Mouse (Mus musculus) heart, embryonic 16.5 days (tissue): Measurements from ENCODE around the gene Ddost. TPM values are rescaled to one million over a fixed set of nuclear protein-coding genes. Genes with fewer than 3 reads are reported as not detected.

ENCODE experiments used
- ATAC-seq: fragments of 200-750 bp; cut with Nextera tagmentation; replicated peaks from 2 replicates; pipeline ENCODE4 v1.8.0; 2017; ENCODE audit warnings: moderate number of reproducible peaks; ENCODE audit not compliant: insufficient read depth, low FRiP score; ENCODE audit errors: extremely low read depth
- H3K27ac ChIP-seq: fragments of 300-500 bp; sonication (generic); 2 replicates; pipeline ENCODE4 v1.5.1; 2014; ENCODE audit warnings: mild to moderate bottlenecking, low read length, control low read depth, moderate library complexity
- H3K27me3 ChIP-seq: fragments of 300-500 bp; sonication (generic); 2 replicates; pipeline ENCODE4 v1.6.1; 2014; ENCODE audit warnings: low read length, mixed read lengths; ENCODE audit not compliant: control insufficient read depth, insufficient read depth
- H3K36me3 ChIP-seq: fragments of 300-500 bp; sonication (generic); 2 replicates; pipeline ENCODE4 v1.6.1; 2014; ENCODE audit not compliant: control insufficient read depth, insufficient read depth
- H3K4me1 ChIP-seq: fragments of 300-500 bp; sonication (generic); 2 replicates; pipeline ENCODE4 v1.6.1; 2014; ENCODE audit warnings: low read length, mixed read lengths; ENCODE audit not compliant: control insufficient read depth, insufficient read depth
- H3K4me2 ChIP-seq: fragments of 300-500 bp; sonication (generic); 2 replicates; pipeline ENCODE4 v1.6.1; 2014; ENCODE audit warnings: low read depth, mild to moderate bottlenecking, control low read depth, low read length
- H3K4me3 ChIP-seq: fragments of 300-500 bp; sonication (generic); 2 replicates; pipeline ENCODE4 v1.5.1; 2014; ENCODE audit warnings: mild to moderate bottlenecking, control low read depth, low read length
- H3K9ac ChIP-seq: fragments of 300-500 bp; sonication (generic); 2 replicates; pipeline ENCODE4 v1.6.1; 2014; ENCODE audit warnings: low read length, control low read depth
- H3K9me3 ChIP-seq: fragments of 300-500 bp; sonication (generic); replicated peaks from 2 replicates; pipeline ENCODE4 v1.6.1; 2016; ENCODE audit warnings: low read length; ENCODE audit not compliant: control insufficient read depth
- WGBS: fragments of 180-500 bp; shearing (Covaris S2); extraction: QIAGEN DNeasy Blood & Tissue Kit; methylation state at CpG from one replicate; pipeline ENCODE4 v1.1.7; 2014; 5-methylcytosine and 5-hydroxymethylcytosine counted together
- polyA plus RNA-seq: library from polyadenylated mRNA; unstranded; fragments of >200 nt; fragmentation: Nextera tagmentation; extraction: Ambion mirVana; gene quantifications from 2 replicates; pipeline ENCODE4 v1.2.1, GENCODE M21; 2015

Ddost gene
- polyA plus RNA-seq, 1 experiment from 2014 or later, result 247 TPM

DNA sequence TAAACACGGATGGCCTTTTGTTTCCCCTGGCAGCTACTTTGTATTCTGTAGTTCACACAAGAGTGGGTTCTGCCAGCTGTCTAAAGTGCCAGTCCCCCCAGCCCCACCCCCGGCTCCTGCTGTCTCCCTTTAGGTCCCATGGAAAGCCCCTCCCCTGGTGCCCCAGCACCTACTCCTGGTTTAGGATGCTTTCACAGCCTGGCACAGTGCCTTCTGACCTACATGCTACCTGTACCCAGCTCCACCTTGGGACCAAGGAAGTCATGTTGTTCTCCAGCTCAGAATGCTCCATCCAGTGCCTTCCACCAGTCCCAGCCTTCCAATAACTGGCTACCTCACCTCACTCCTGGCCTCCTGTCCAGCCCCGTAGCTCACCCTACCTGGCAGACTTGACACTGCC lies 2.5 kb downstream of the Ddost start:
- no peak overlapping the region for H3K27ac ChIP-seq
- no peaks in the 10 kb centered on the region for H3K9me3 ChIP-seq
- H3K4me3 ChIP-seq, result no peak overlapping the region
- H3K4me1 ChIP-seq, result peaks cover 12% of the 10 kb centered on the region
- H3K36me3 ChIP-seq, result peaks cover 29% of the 10 kb centered on the region
- WGBS, result 91% methylated on average over 3 of the region's 3 CpGs
- H3K4me2 ChIP-seq, result no peak overlapping the region
- no peak overlapping the region for H3K9ac ChIP-seq
- ATAC-seq, result no peak
- H3K27me3 ChIP-seq, result no peaks in the 10 kb centered on the region

DNA sequence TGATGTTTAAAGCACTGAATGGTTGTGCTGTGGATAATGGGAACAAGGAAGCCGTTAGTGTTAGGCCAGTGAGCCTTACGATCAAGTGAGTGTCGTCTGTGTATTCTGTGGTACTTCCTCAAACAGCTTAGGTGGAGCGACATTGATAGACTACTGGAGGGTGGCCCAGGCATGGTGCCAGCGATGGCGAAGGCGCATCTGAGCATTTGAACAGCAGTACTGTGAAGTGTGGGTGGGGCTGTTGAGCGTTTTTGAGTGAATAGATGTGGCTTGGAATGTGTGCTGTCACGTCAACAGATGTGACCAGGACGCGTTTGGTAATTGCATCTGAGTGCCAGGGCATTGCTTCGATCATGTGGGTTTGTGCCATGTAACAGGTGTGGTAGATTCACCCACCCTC lies 3.2 kb downstream of the Ddost start:
- WGBS, result 84% methylated on average over 12 of the region's 12 CpGs

DNA sequence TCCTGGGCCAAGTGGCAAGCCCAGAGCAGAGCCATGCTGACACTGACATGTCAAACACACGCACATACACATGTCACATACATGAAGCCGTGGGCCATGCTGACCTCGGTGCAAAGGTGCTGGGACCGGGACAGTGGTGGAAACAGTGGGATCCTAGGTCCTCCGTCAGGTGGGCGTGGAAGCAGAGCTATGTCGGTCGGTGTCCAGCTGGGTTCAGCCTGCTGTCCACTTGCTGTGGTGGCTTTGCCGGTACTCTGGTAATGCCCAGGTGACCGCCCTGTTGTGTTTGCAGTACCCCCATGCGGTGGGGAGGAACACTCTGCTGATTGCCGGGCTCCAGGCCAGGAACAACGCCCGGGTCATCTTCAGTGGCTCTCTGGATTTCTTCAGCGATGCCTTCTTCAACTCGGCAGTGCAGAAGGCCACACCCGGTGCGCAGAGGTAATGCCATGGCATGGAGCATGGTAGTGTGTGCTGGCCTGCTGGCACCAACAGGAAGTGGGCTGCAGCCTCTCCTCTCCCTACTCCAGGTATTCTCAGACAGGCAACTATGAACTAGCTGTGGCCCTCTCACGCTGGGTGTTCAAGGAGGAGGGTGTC lies 5.9 kb downstream of the Ddost start:
- Histone ChIP-seq H3K9ac (no peak overlapping the region), H3K4me2 (no peak overlapping the region), H3K36me3 (peaks cover 52% of the 10 kb centered on the region), H3K4me1 (peaks cover 6% of the 10 kb centered on the region), H3K4me3 (no peak overlapping the region), H3K27ac (no peak overlapping the region), H3K27me3 (no peaks in the 10 kb centered on the region), H3K9me3 (no peaks in the 10 kb centered on the region)
- 91% methylated on average over 19 of the region's 19 CpGs for WGBS
- no peak for ATAC-seq

More for the DNA sequence above, 3.2 kb downstream of the Ddost start:
- no peak overlapping the region for H3K4me3 ChIP-seq
- H3K4me2 ChIP-seq, result no peak overlapping the region
- H3K27me3 ChIP-seq, result no peaks in the 10 kb centered on the region
- no peak overlapping the region for H3K9ac ChIP-seq
- no peak overlapping the region for H3K27ac ChIP-seq
- no peak for ATAC-seq
- no peaks in the 10 kb centered on the region for H3K9me3 ChIP-seq
- H3K36me3 ChIP-seq, result peaks cover 35% of the 10 kb centered on the region
- H3K4me1 ChIP-seq, result peaks cover 12% of the 10 kb centered on the region

DNA sequence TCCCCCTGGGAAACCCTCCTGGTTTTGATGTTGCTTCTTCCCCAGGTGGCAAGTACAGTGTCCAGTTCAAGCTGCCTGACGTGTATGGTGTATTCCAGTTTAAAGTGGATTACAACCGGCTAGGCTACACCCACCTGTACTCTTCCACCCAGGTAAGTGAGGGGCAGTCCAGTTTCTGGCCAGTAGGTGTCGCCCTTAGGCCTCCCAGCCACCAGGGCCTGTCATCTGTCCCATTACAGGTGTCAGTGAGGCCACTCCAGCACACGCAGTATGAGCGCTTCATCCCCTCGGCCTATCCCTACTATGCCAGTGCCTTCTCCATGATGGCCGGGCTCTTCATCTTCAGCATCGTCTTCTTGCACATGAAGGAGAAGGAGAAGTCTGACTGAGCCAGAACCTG lies 7.1 kb downstream of the Ddost start:
- H3K9ac ChIP-seq, result no peak overlapping the region
- H3K36me3 ChIP-seq, result peaks cover 56% of the 10 kb centered on the region
- no peak overlapping the region for H3K4me3 ChIP-seq
- H3K27ac ChIP-seq, result no peak overlapping the region
- WGBS, result 54% methylated on average over 8 of the region's 8 CpGs
- H3K4me2 ChIP-seq, result no peak overlapping the region
- peak; percentile 33; the same call in 1 of the 2 replicates for ATAC-seq
- no peaks in the 10 kb centered on the region for H3K4me1 ChIP-seq
- 0 out of 2 replicates have a peak, but pooled peaks cover 3% of the 10 kb centered on the region for H3K9me3 ChIP-seq
- no peaks in the 10 kb centered on the region for H3K27me3 ChIP-seq

DNA sequence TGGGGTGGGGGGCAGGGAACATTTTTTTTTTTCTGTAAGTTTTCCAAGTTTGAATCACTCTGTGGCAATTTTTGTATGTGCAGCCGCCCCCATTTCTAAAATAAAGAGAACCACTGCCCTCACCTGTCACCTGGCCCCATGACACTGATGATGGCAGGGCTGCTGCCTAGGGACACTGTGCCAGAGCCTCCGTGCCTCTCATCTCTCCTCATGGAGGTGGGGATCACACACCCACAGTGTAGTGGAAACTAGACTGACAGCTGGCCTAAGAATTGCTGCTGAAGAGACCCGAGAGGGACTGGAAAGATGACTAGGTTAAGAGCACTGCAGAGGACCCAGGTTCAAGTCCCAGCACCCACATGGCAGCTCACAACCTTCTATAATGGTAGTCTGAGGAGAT lies 7.6 kb downstream of the Ddost start:
- no peaks in the 10 kb centered on the region for H3K4me1 ChIP-seq
- 93% methylated on average over 3 of the region's 3 CpGs for WGBS
- no peak overlapping the region for H3K27ac ChIP-seq
- H3K36me3 ChIP-seq, result peaks cover 61% of the 10 kb centered on the region
- H3K4me2 ChIP-seq, result no peak overlapping the region
- 0 out of 2 replicates have a peak, but pooled peaks cover 4% of the 10 kb centered on the region for H3K9me3 ChIP-seq
- ATAC-seq, result no peak
- H3K4me3 ChIP-seq, result no peak overlapping the region
- H3K9ac ChIP-seq, result no peak overlapping the region
- H3K27me3 ChIP-seq, result no peaks in the 10 kb centered on the region

DNA sequence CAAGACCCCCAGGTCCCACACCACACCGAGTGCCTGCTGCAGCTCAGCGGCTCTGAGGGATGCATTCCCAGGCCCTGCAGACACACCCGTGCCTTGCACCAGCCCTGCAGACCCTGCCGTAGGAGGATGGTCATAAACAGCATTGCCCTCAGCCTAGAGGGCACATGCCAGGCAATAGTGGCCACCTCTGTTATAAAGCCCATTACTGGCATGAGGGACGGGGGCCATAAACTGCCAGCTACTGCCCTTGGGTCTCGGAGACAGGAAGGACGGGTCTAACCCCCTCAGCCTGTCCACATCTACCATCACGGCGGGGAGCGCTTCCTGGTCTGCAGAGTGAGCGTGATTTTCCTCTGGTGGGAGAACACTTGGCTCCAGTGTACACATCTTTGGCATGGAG lies 8.5 kb downstream of the Ddost start:
- no peaks in the 10 kb centered on the region for H3K4me1 ChIP-seq
- ATAC-seq, result no peak
- no peak overlapping the region for H3K27ac ChIP-seq
- no peak overlapping the region for H3K4me2 ChIP-seq
- WGBS, result 90% methylated on average over 11 of the region's 11 CpGs
- peaks cover 62% of the 10 kb centered on the region for H3K36me3 ChIP-seq
- no peak overlapping the region for H3K9ac ChIP-seq
- no peaks in the 10 kb centered on the region for H3K27me3 ChIP-seq
- no peak overlapping the region for H3K4me3 ChIP-seq
- H3K9me3 ChIP-seq, result 0 out of 2 replicates have a peak, but pooled peaks cover 4% of the 10 kb centered on the region

DNA sequence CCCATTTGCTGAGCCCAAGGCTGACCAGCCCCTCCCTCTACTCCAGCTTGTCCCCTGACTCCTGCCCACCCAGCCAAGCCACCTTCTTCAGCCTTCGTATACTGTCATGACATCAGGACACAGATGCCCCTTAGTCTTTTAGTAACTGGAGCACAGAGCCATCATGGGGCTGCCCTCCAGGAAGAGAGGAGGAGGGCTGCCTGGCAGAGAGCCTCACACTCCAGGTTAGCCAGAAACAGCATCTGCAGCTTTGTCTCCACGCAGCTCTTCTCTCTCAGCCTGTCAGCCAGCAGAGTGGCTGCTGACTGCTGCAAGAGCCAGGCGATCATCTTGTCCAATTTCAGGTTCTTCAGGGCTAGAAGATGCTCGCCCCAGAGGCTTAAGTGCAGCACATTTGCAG lies 9.3 kb downstream of the Ddost start:
- H3K4me1 ChIP-seq, result no peaks in the 10 kb centered on the region
- no peaks in the 10 kb centered on the region for H3K27me3 ChIP-seq
- peaks cover 58% of the 10 kb centered on the region for H3K36me3 ChIP-seq
- no peak overlapping the region for H3K4me3 ChIP-seq
- H3K9me3 ChIP-seq, result 0 out of 2 replicates have a peak, but pooled peaks cover 4% of the 10 kb centered on the region
- no peak overlapping the region for H3K27ac ChIP-seq
- no peak for ATAC-seq
- 88% methylated on average over 4 of the region's 4 CpGs for WGBS
- no peak overlapping the region for H3K9ac ChIP-seq
- no peak overlapping the region for H3K4me2 ChIP-seq

DNA sequence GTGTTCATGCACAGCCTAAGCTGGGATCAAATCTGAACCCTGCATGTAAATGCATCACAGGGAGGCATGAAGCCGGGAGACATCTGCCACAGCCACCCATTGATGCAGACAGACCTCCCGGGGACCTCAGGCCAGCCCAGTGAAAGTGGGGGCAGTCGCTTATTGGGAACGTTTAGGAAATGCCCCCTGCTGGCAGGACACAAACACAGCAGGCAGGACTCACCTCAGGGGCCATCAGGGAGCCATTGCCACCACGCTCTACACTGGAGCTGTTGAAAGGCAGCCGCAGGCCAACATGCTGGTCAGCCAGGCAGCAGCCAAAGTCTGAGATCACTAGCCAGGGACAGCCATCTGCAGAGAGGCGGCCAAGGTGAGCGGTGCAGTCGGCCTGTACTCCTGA lies 11.3 kb downstream of the Ddost start:
- 0 out of 2 replicates have a peak, but pooled peaks cover 4% of the 10 kb centered on the region for H3K9me3 ChIP-seq
- H3K4me2 ChIP-seq, result no peak overlapping the region
- no peak overlapping the region for H3K27ac ChIP-seq
- no peak overlapping the region for H3K9ac ChIP-seq
- H3K36me3 ChIP-seq, result peaks cover 48% of the 10 kb centered on the region
- no peak for ATAC-seq
- 72% methylated on average over 9 of the region's 9 CpGs for WGBS
- H3K27me3 ChIP-seq, result no peaks in the 10 kb centered on the region
- H3K4me3 ChIP-seq, result no peak overlapping the region
- peaks cover 2% of the 10 kb centered on the region for H3K4me1 ChIP-seq

DNA sequence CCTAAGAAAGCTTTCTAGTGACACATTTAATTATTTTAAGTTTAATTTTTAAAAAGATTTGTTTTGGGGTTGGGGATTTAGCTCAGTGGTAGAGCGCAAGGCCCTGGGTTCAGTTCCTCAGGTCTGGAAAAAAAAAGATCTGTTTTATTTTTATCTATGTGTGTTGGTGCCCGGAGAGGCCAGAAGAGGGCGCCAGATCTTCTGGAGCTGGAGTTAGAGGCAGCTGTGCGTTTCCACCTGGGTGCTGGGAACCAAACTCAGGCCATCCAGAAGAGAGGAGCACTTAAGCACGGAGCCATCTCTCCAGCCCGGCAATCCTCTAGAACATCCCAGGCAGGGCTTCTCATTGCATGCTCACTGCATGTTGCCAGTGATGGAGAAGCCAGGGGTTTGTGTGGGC lies 11.8 kb downstream of the Ddost start:
- Histone ChIP-seq H3K4me1 (peaks cover 5% of the 10 kb centered on the region), H3K9me3 (0 out of 2 replicates have a peak, but pooled peaks cover 4% of the 10 kb centered on the region), H3K36me3 (peaks cover 43% of the 10 kb centered on the region), H3K27ac (no peak overlapping the region), H3K27me3 (no peaks in the 10 kb centered on the region), H3K4me2 (no peak overlapping the region), H3K4me3 (no peak overlapping the region), H3K9ac (no peak overlapping the region)
- WGBS, result 89% methylated on average over 6 of the region's 6 CpGs
- ATAC-seq, result no peak
